Mouse (Mus musculus): ENCODE data around the gene Dnttip2. TPM values are rescaled to one million over a fixed set of nuclear protein-coding genes. Genes with fewer than 3 reads are reported as not detected.

Dnttip2 gene
- polyA plus RNA-seq, 1 experiment from 2014 or later, result 58.7 TPM

GRCm38 (mm10) chr3:122312936-122313629 is 38.9 kb downstream of the Dnttip2 start:
- Histone ChIP-seq H3K36me3 (ENCODE audit: control insufficient read depth, insufficient read depth, low read length) (no peaks in the 10 kb centered on the region), H3K9me3 (replicated peaks; ENCODE audit: control insufficient read depth, low read length) (no peaks in the 10 kb centered on the region), H3K9ac (ENCODE audit: low read depth, low read length) (no peak overlapping the region), H3K4me2 (no peak overlapping the region), H3K4me1 (ENCODE audit: control insufficient read depth, insufficient read depth, low read length) (peaks cover 10% of the 10 kb centered on the region), H3K27ac (ENCODE audit: low read depth, low read length) (no peak overlapping the region), H3K27me3 (ENCODE audit: control insufficient read depth, insufficient read depth, low read length) (peaks cover 34% of the 10 kb centered on the region), H3K4me3 (ENCODE audit: low read depth, low read length) (no peak overlapping the region)
- WGBS (ENCODE audit: insufficient replicate concordance), result 62% methylated on average over 10 of the region's 10 CpGs
- ATAC-seq (replicated peaks; ENCODE audit: insufficient number of reproducible peaks, low FRiP score, low TSS enrichment), result no peak

GRCm38 (mm10) chr3:122313936-122314335 is 39.7 kb downstream of the Dnttip2 start:
- H3K4me3 ChIP-seq (ENCODE audit: low read depth, low read length), result no peak overlapping the region
- peaks cover 10% of the 10 kb centered on the region for H3K4me1 ChIP-seq (ENCODE audit: control insufficient read depth, insufficient read depth, low read length)
- peak; percentile 31; the same call in 1 of the 2 replicates for ATAC-seq (replicated peaks; ENCODE audit: insufficient number of reproducible peaks, low FRiP score, low TSS enrichment)
- no peaks in the 10 kb centered on the region for H3K36me3 ChIP-seq (ENCODE audit: control insufficient read depth, insufficient read depth, low read length)
- peaks cover 34% of the 10 kb centered on the region for H3K27me3 ChIP-seq (ENCODE audit: control insufficient read depth, insufficient read depth, low read length)
- no peak overlapping the region for H3K27ac ChIP-seq (ENCODE audit: low read depth, low read length)
- 9% methylated on average over 7 of the region's 7 CpGs for WGBS (ENCODE audit: insufficient replicate concordance)
- H3K9me3 ChIP-seq (replicated peaks; ENCODE audit: control insufficient read depth, low read length), result no peaks in the 10 kb centered on the region
- H3K9ac ChIP-seq (ENCODE audit: low read depth, low read length), result no peak overlapping the region
- no peak overlapping the region for H3K4me2 ChIP-seq

- 10% methylated on average over 11 of the region's 11 CpGs for WGBS (ENCODE audit: insufficient replicate concordance)
- Histone ChIP-seq H3K36me3 (ENCODE audit: control insufficient read depth, insufficient read depth, low read length) (no peaks in the 10 kb centered on the region), H3K27me3 (ENCODE audit: control insufficient read depth, insufficient read depth, low read length) (peaks cover 51% of the 10 kb centered on the region), H3K4me1 (ENCODE audit: control insufficient read depth, insufficient read depth, low read length) (peaks cover 10% of the 10 kb centered on the region), H3K4me2 (peak overlapping the region; percentile 33), H3K4me3 (ENCODE audit: low read depth, low read length) (no peak overlapping the region), H3K9ac (ENCODE audit: low read depth, low read length) (no peak overlapping the region), H3K27ac (ENCODE audit: low read depth, low read length) (no peak overlapping the region), H3K9me3 (replicated peaks; ENCODE audit: control insufficient read depth, low read length) (no peaks in the 10 kb centered on the region)
- no peak for ATAC-seq (replicated peaks; ENCODE audit: insufficient number of reproducible peaks, low FRiP score, low TSS enrichment)
Observed at GRCm38 (mm10) chr3:122316621-122317020, 42.4 kb downstream of the Dnttip2 start.

GRCm38 (mm10) chr3:122317339-122317738 is 43.2 kb downstream of the Dnttip2 start:
- 81% methylated on average over 6 of the region's 6 CpGs for WGBS (ENCODE audit: insufficient replicate concordance)
- H3K4me1 ChIP-seq (ENCODE audit: control insufficient read depth, insufficient read depth, low read length), result peaks cover 10% of the 10 kb centered on the region
- no peak overlapping the region for H3K4me3 ChIP-seq (ENCODE audit: low read depth, low read length)
- peaks cover 57% of the 10 kb centered on the region for H3K27me3 ChIP-seq (ENCODE audit: control insufficient read depth, insufficient read depth, low read length)
- no peaks in the 10 kb centered on the region for H3K9me3 ChIP-seq (replicated peaks; ENCODE audit: control insufficient read depth, low read length)
- no peak overlapping the region for H3K27ac ChIP-seq (ENCODE audit: low read depth, low read length)
- H3K4me2 ChIP-seq, result no peak overlapping the region
- H3K36me3 ChIP-seq (ENCODE audit: control insufficient read depth, insufficient read depth, low read length), result no peaks in the 10 kb centered on the region
- no peak overlapping the region for H3K9ac ChIP-seq (ENCODE audit: low read depth, low read length)
- no peak for ATAC-seq (replicated peaks; ENCODE audit: insufficient number of reproducible peaks, low FRiP score, low TSS enrichment)

GRCm38 (mm10) chr3:122322226-122322625 is 48.0 kb downstream of the Dnttip2 start:
- WGBS (ENCODE audit: insufficient replicate concordance), result 65% methylated on average over 9 of the region's 9 CpGs
- no peaks in the 10 kb centered on the region for H3K36me3 ChIP-seq (ENCODE audit: control insufficient read depth, insufficient read depth, low read length)
- peaks cover 55% of the 10 kb centered on the region for H3K27me3 ChIP-seq (ENCODE audit: control insufficient read depth, insufficient read depth, low read length)
- H3K4me2 ChIP-seq, result no peak overlapping the region
- no peak overlapping the region for H3K9ac ChIP-seq (ENCODE audit: low read depth, low read length)
- no peak for ATAC-seq (replicated peaks; ENCODE audit: insufficient number of reproducible peaks, low FRiP score, low TSS enrichment)
- no peak overlapping the region for H3K27ac ChIP-seq (ENCODE audit: low read depth, low read length)
- no peaks in the 10 kb centered on the region for H3K4me1 ChIP-seq (ENCODE audit: control insufficient read depth, insufficient read depth, low read length)
- no peak overlapping the region for H3K4me3 ChIP-seq (ENCODE audit: low read depth, low read length)
- no peaks in the 10 kb centered on the region for H3K9me3 ChIP-seq (replicated peaks; ENCODE audit: control insufficient read depth, low read length)

GRCm38 (mm10) chr3:122323841-122324240 is 49.7 kb downstream of the Dnttip2 start:
- WGBS (ENCODE audit: insufficient replicate concordance), result 83% methylated on average over 6 of the region's 6 CpGs
- no peaks in the 10 kb centered on the region for H3K9me3 ChIP-seq (replicated peaks; ENCODE audit: control insufficient read depth, low read length)

GRCm38 (mm10) chr3:122324528-122324927 is 50.3 kb downstream of the Dnttip2 start:
- Histone ChIP-seq H3K27ac (ENCODE audit: low read depth, low read length) (no peak overlapping the region), H3K4me1 (ENCODE audit: control insufficient read depth, insufficient read depth, low read length) (no peaks in the 10 kb centered on the region), H3K36me3 (ENCODE audit: control insufficient read depth, insufficient read depth, low read length) (no peaks in the 10 kb centered on the region), H3K27me3 (ENCODE audit: control insufficient read depth, insufficient read depth, low read length) (peaks cover 43% of the 10 kb centered on the region), H3K4me2 (no peak overlapping the region), H3K9ac (ENCODE audit: low read depth, low read length) (no peak overlapping the region), H3K9me3 (replicated peaks; ENCODE audit: control insufficient read depth, low read length) (no peaks in the 10 kb centered on the region), H3K4me3 (ENCODE audit: low read depth, low read length) (no peak overlapping the region)
- 88% methylated on average over 3 of the region's 3 CpGs for WGBS (ENCODE audit: insufficient replicate concordance)
- ATAC-seq (replicated peaks; ENCODE audit: insufficient number of reproducible peaks, low FRiP score, low TSS enrichment), result no peak

More at GRCm38 (mm10) chr3:122323841-122324240, 49.7 kb downstream of the Dnttip2 start:
- Histone ChIP-seq H3K27ac (ENCODE audit: low read depth, low read length) (no peak overlapping the region), H3K9ac (ENCODE audit: low read depth, low read length) (no peak overlapping the region), H3K4me1 (ENCODE audit: control insufficient read depth, insufficient read depth, low read length) (no peaks in the 10 kb centered on the region), H3K36me3 (ENCODE audit: control insufficient read depth, insufficient read depth, low read length) (no peaks in the 10 kb centered on the region), H3K4me3 (ENCODE audit: low read depth, low read length) (no peak overlapping the region), H3K27me3 (ENCODE audit: control insufficient read depth, insufficient read depth, low read length) (peaks cover 47% of the 10 kb centered on the region), H3K4me2 (no peak overlapping the region)
- ATAC-seq (replicated peaks; ENCODE audit: insufficient number of reproducible peaks, low FRiP score, low TSS enrichment), result no peak

- no peaks in the 10 kb centered on the region for H3K36me3 ChIP-seq (ENCODE audit: control insufficient read depth, insufficient read depth, low read length)
- H3K27me3 ChIP-seq (ENCODE audit: control insufficient read depth, insufficient read depth, low read length), result peaks cover 42% of the 10 kb centered on the region
- H3K9ac ChIP-seq (ENCODE audit: low read depth, low read length), result no peak overlapping the region
- peaks cover 7% of the 10 kb centered on the region for H3K4me1 ChIP-seq (ENCODE audit: control insufficient read depth, insufficient read depth, low read length)
- H3K4me2 ChIP-seq, result no peak overlapping the region
- no peak overlapping the region for H3K4me3 ChIP-seq (ENCODE audit: low read depth, low read length)
- no peaks in the 10 kb centered on the region for H3K9me3 ChIP-seq (replicated peaks; ENCODE audit: control insufficient read depth, low read length)
- no peak overlapping the region for H3K27ac ChIP-seq (ENCODE audit: low read depth, low read length)
- no peak for ATAC-seq (replicated peaks; ENCODE audit: insufficient number of reproducible peaks, low FRiP score, low TSS enrichment)
- 58% methylated on average over 12 of the region's 12 CpGs for WGBS (ENCODE audit: insufficient replicate concordance)
Observed at GRCm38 (mm10) chr3:122330484-122330883, 56.3 kb downstream of the Dnttip2 start.

GRCm38 (mm10) chr3:122333493-122333892 is 59.3 kb downstream of the Dnttip2 start:
- no peak overlapping the region for H3K9ac ChIP-seq (ENCODE audit: low read depth, low read length)
- no peak overlapping the region for H3K4me2 ChIP-seq
- H3K27me3 ChIP-seq (ENCODE audit: control insufficient read depth, insufficient read depth, low read length), result peaks cover 45% of the 10 kb centered on the region
- H3K27ac ChIP-seq (ENCODE audit: low read depth, low read length), result no peak overlapping the region
- no peak overlapping the region for H3K4me3 ChIP-seq (ENCODE audit: low read depth, low read length)
- no peaks in the 10 kb centered on the region for H3K9me3 ChIP-seq (replicated peaks; ENCODE audit: control insufficient read depth, low read length)
- 46% methylated on average over 4 of the region's 4 CpGs for WGBS (ENCODE audit: insufficient replicate concordance)
- no peaks in the 10 kb centered on the region for H3K36me3 ChIP-seq (ENCODE audit: control insufficient read depth, insufficient read depth, low read length)
- ATAC-seq (replicated peaks; ENCODE audit: insufficient number of reproducible peaks, low FRiP score, low TSS enrichment), result no peak
- H3K4me1 ChIP-seq (ENCODE audit: control insufficient read depth, insufficient read depth, low read length), result peaks cover 7% of the 10 kb centered on the region

Measured in heart, embryonic 11.5 days (tissue).